Mouse (Mus musculus): ENCODE results near the gene Ssr4.
A peak's percentile ranks its signal among the peaks of the same experiment; 100 is the strongest.

The Ssr4 gene

GRCm38 (mm10) chrX:73805814-73806213, 19.0 kb downstream of the Ssr4 start:
- DNase-seq (ENCODE audit: low read depth, low spot score), result no peak

- peak; percentile 25 for DNase-seq (ENCODE audit: low read depth, low spot score)
Measured at GRCm38 (mm10) chrX:73815072-73815471, 28.2 kb downstream of the Ssr4 start.

- DNase-seq (ENCODE audit: low read depth, low spot score), result no peak
Measured at GRCm38 (mm10) chrX:73816596-73817314, 29.9 kb downstream of the Ssr4 start.

GRCm38 (mm10) chrX:73823747-73824146, 36.9 kb downstream of the Ssr4 start:
- peak; percentile 32 for DNase-seq (ENCODE audit: low read depth, low spot score)

GRCm38 (mm10) chrX:73824185-73825151, 37.6 kb downstream of the Ssr4 start, which contains the start of gene Pdzd4:
Gene Pdzd4, minus strand, starts transcription at chrX:73824969.
- DNase-seq (ENCODE audit: low read depth, low spot score), result peak; percentile 84

- DNase-seq (ENCODE audit: low read depth, low spot score), result no peak
Measured at GRCm38 (mm10) chrX:73835731-73836130, 48.9 kb downstream of the Ssr4 start.

GRCm38 (mm10) chrX:73836691-73837090, 49.9 kb downstream of the Ssr4 start:
- no peak for DNase-seq (ENCODE audit: low read depth, low spot score)

All from ZHBTc4 (cell line).